Mouse (Mus musculus): ENCODE measurements around the gene Mipol1.

DNA sequence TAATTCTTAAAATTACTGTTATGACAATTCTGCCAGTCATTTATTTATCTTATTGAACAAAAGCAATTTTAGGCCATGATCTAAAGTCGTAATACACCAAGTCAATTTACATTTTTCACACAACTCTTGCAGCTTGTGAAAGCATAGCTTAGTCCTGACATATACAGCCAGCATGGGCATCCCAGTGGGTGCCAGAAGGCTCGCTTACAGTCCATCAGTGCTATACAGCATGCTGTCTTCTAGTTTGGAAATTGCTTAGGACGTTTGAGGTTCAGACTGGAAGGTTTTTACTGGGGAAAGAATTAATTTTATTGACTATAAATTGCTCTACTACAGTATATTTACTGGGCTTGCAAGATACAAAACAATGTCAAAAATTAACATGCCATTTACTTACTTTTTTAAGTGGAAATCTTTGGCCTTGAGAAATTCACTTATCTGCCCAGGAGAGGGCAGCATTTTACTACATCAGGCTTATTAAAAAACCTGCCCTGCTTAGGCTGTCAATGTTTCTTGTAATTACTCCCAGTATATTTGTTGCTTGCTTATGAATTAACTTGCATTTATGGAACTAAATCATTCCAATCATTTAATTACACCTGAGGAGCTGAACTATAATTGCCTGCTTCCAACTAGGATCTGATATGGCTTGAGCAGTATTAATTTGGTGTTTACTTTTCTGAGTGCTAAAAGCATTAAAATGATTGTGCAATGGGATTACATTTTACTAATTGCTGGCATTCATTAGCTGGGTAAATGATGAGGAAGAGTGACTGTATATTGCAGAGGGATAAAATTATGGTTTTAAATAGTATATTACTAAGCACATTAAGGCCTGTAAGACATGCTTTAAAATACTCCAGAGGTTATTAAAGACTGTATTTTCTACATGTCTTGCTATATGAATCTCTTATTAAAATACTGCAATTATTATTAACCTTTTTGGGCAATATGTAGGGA lies 51.2 kb downstream of the Mipol1 start:
- TF ChIP-seq CTCF (conservative IDR thresholded peaks at IDR 0.05; ENCODE audit: insufficient read depth, insufficient read length, low read depth, low read length) = 0 out of 2 replicates have a peak, but pooled peaks have one; percentile 6
- TF ChIP-seq POLR2A (IDR thresholded peaks at IDR 0.05; ENCODE audit: low read depth, low read length) = no peak

All from kidney, adult 2 months (tissue).